Mouse (Mus musculus): ENCODE data around the gene Rrp12. TPM values are rescaled to one million over a fixed set of nuclear protein-coding genes. Genes with fewer than 3 reads are reported as not detected.

Rrp12 gene
- 16.1 and 17.4 TPM in 2 replicates for polyA plus RNA-seq (2015; fragmentation: Nextera tagmentation; extraction: Ambion mirVana)

DNA sequence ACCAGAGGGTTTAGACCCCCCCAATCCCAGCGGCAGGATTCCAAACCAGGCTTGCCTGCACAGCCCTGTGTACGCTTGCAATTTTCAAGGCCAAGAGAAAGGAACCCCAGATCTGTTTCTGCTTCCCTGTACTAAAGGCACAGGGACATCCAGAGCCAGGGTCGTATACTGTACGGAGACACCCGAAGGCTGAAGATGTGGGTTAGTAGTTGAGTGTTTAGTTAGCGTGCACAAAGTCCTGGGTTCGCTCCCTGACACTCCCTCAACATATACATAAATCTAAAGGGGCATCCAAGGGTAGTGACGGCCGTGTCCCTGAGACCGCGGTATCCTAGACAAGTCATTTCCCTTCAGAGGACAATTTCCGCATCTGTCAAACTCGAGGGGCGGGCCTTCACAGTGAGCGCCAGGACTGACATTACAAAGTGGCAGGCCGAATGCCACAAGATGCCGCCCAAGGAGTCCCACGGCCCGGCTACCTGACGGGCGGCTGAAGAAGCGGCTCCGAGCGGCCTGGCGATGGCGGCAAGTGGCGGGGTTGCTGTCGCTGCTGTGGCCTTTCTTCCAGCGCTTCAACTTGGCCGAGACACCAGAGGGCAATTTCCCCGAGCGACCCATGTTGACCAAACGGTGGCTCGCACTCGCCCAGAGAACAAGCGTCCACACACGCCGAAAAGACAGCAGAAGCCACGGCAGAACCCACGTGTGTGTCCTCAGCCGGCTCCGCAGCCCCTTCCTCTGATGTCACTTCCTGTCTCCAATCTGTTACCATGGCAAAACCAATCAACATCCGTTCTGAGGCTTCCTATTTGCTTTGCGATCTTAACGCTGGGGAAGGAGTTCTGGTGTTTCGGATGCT is at the start of gene Rrp12:
Rrp12 (minus strand) TSS at position 714 of the 859 bp plus-strand sequence.
- Histone ChIP-seq H3K4me1 (peaks cover 16% of the 10 kb centered on the region), H3K27ac (no peak within 1 kb of the TSS)
- under 1% methylated on average over 46 of the region's 46 CpGs for WGBS

DNA sequence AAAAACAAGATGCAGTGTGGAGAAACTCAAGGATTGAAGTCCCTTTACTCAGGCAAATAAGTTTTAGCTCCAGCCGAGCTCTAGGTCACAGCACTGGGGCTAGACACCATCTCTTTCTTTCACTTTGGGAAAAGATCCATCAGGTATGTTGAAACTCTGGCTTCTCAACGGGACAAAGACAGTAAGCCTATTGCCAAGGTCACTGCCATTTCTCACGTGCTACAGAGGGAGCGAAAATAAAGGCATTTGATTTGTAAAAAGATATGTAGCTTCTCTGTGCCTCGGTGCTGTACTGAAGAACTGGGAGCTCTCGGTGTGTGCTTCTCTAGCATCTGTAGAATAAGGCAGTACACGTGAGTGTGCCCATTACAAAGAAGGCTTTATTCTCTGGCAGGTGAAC is 47.9 kb upstream of the Rrp12 start:
- H3K27ac ChIP-seq: no peak overlapping the region
- peaks cover 96% of the 10 kb centered on the region for H3K36me3 ChIP-seq
- no peaks in the 10 kb centered on the region for H3K27me3 ChIP-seq
- no peak overlapping the region for H3K9ac ChIP-seq
- WGBS: 87% methylated on average over 7 of the region's 7 CpGs
- no peaks in the 10 kb centered on the region for H3K9me3 ChIP-seq
- ATAC-seq (ENCODE audit: insufficient number of reproducible peaks, low FRiP score, low TSS enrichment, low read depth): no peak
- H3K4me1 ChIP-seq: no peaks in the 10 kb centered on the region
- H3K4me3 ChIP-seq: no peak overlapping the region
- H3K4me2 ChIP-seq: no peak overlapping the region

More for the DNA sequence above, at the start of gene Rrp12:
- Histone ChIP-seq H3K9me3 (no peaks in the 10 kb centered on the region), H3K4me2 (peak within 1 kb of the TSS; percentile 87), H3K9ac (peak within 1 kb of the TSS; percentile 44), H3K4me3 (peak within 1 kb of the TSS; percentile 73), H3K27me3 (no peaks in the 10 kb centered on the region), H3K36me3 (peaks cover 11% of the 10 kb centered on the region; the same call in 1 of the 2 replicates)
- peak; percentile 85 for ATAC-seq (ENCODE audit: insufficient number of reproducible peaks, low FRiP score, low TSS enrichment, low read depth)

DNA sequence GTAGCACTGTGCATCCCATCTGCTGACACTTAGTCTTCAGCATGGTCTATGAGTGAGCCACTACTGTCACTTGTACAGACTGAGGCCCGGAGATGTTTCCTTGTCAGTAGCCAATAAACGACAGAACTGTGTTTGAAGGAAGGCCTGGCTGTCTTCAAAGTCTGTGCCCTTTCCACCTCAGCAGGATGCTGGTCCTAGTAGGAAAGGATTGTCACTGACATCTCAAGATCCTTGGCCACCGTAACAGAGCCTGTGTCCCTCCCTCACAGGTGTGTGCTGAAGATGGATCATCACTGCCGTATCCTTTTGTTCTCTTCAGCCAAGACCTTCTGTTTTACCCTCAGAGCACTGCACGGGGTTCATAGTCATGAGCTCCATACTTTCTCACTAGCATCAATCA is 42.6 kb upstream of the Rrp12 start:
- no peaks in the 10 kb centered on the region for H3K27me3 ChIP-seq
- no peaks in the 10 kb centered on the region for H3K9me3 ChIP-seq
- no peak overlapping the region for H3K4me3 ChIP-seq
- no peak overlapping the region for H3K9ac ChIP-seq
- peaks cover 60% of the 10 kb centered on the region for H3K36me3 ChIP-seq
- no peak for ATAC-seq (ENCODE audit: insufficient number of reproducible peaks, low FRiP score, low TSS enrichment, low read depth)
- no peak overlapping the region for H3K27ac ChIP-seq
- WGBS: 86% methylated on average over 5 of the region's 5 CpGs
- H3K4me2 ChIP-seq: no peak overlapping the region
- H3K4me1 ChIP-seq: peaks cover 10% of the 10 kb centered on the region

- ATAC-seq (ENCODE audit: insufficient number of reproducible peaks, low FRiP score, low TSS enrichment, low read depth): no peak
- 95% methylated on average over 1 of the region's 1 CpGs for WGBS
Measured at GRCm38 (mm10) chr19:41935921-41936320, 39.9 kb upstream of the Rrp12 start.

DNA sequence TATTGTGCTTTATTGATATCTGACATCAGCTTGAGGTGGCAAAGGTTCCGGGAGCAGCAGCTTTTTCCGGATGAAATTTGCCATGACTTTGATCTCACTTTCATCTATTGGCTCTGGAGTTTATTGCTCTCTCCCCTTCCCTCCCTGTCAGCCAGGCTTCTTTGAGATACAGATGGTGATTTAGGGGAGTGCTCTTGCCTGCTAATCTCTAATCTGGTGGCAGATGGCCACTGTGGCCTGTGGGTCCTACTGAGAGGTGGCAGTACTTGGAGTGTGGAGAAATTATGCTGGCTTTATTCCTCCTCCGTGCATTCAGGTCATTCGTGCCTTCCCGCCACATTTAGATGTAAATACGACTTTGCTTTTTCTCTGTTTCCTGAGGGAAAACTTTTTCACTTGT is 38.2 kb upstream of the Rrp12 start:
- Histone ChIP-seq H3K9ac (peak overlapping the region; percentile 73), H3K36me3 (peaks cover 28% of the 10 kb centered on the region), H3K27ac (no peak overlapping the region), H3K9me3 (no peaks in the 10 kb centered on the region), H3K4me1 (peaks cover 17% of the 10 kb centered on the region), H3K27me3 (no peaks in the 10 kb centered on the region), H3K4me2 (peak overlapping the region; percentile 72), H3K4me3 (peak overlapping the region; percentile 67)
- no peak for ATAC-seq (ENCODE audit: insufficient number of reproducible peaks, low FRiP score, low TSS enrichment, low read depth)
- WGBS: 15% methylated on average over 6 of the region's 6 CpGs

More at GRCm38 (mm10) chr19:41935921-41936320, 39.9 kb upstream of the Rrp12 start:
- Histone ChIP-seq H3K27ac (no peak overlapping the region), H3K9me3 (no peaks in the 10 kb centered on the region), H3K36me3 (peaks cover 37% of the 10 kb centered on the region), H3K4me3 (no peak overlapping the region), H3K4me2 (no peak overlapping the region), H3K27me3 (no peaks in the 10 kb centered on the region), H3K4me1 (peaks cover 17% of the 10 kb centered on the region), H3K9ac (no peak overlapping the region)

- peak within 1 kb of the TSS; percentile 72 for H3K4me2 ChIP-seq
- H3K36me3 ChIP-seq: peaks cover 25% of the 10 kb centered on the region
- H3K9me3 ChIP-seq: no peaks in the 10 kb centered on the region
- ATAC-seq (ENCODE audit: insufficient number of reproducible peaks, low FRiP score, low TSS enrichment, low read depth): peak; percentile 99
- H3K4me1 ChIP-seq: peaks cover 17% of the 10 kb centered on the region
- no peaks in the 10 kb centered on the region for H3K27me3 ChIP-seq
- peak within 1 kb of the TSS; percentile 67 for H3K4me3 ChIP-seq
- H3K9ac ChIP-seq: peak within 1 kb of the TSS; percentile 73
- H3K27ac ChIP-seq: peak within 1 kb of the TSS; percentile 67; the same call in 1 of the 2 replicates
- WGBS: under 1% methylated on average over 47 of the region's 47 CpGs
Measured at GRCm38 (mm10) chr19:41933179-41934086, 37.5 kb upstream of the Rrp12 start, which contains the start of the genes Exosc1 and Zdhhc16. Gene Exosc1, minus strand, starts transcription at chr19:41933423. Gene Zdhhc16, plus strand, starts transcription at chr19:41933480.

GRCm38 (mm10) chr19:41932686-41933085 is 36.7 kb upstream of the Rrp12 start:
- H3K4me1 ChIP-seq: peaks cover 17% of the 10 kb centered on the region
- H3K27ac ChIP-seq: peak overlapping the region; percentile 67; the same call in 1 of the 2 replicates
- H3K27me3 ChIP-seq: no peaks in the 10 kb centered on the region
- H3K9ac ChIP-seq: peak overlapping the region; percentile 73
- peak overlapping the region; percentile 67 for H3K4me3 ChIP-seq
- WGBS: under 1% methylated on average over 28 of the region's 28 CpGs
- H3K4me2 ChIP-seq: peak overlapping the region; percentile 72
- peaks cover 25% of the 10 kb centered on the region for H3K36me3 ChIP-seq
- no peaks in the 10 kb centered on the region for H3K9me3 ChIP-seq
- ATAC-seq (ENCODE audit: insufficient number of reproducible peaks, low FRiP score, low TSS enrichment, low read depth): no peak

DNA sequence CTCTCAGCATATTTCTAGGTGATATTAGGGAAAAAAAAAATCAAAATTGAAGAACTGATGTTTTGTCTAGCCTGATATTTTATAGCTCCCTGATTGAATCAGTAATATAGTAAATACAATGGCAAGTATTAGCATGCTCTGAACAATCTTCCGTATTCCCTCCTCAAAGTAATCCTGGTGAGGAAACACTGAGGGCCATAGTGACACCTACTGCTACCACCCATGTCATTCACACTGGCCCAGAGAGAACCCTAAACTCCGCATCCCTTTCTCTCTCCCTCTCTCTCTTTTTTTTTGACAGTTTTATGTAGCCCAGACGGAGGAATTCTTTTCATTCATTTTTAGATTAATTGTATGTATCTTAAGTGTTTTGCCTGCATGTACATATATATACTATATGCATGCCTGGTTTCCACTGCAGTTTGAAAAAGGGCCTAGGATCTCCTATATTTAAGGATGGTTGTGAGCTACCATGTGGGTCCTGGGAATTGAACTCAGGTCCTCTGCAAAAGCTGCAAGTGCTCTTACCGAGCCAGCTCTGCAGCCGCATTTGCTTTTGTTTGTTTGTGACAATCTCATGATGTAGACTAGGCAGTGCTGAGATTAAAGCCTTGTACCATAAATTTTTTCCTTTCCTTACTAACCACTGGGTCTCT is 24.6 kb upstream of the Rrp12 start:
- no peaks in the 10 kb centered on the region for H3K4me1 ChIP-seq
- no peaks in the 10 kb centered on the region for H3K27me3 ChIP-seq
- 69% methylated on average over 5 of the region's 5 CpGs for WGBS
- no peak overlapping the region for H3K27ac ChIP-seq
- peaks cover 69% of the 10 kb centered on the region for H3K36me3 ChIP-seq
- H3K4me2 ChIP-seq: no peak overlapping the region
- no peak for ATAC-seq (ENCODE audit: insufficient number of reproducible peaks, low FRiP score, low TSS enrichment, low read depth)
- no peak overlapping the region for H3K9ac ChIP-seq
- H3K4me3 ChIP-seq: no peak overlapping the region
- H3K9me3 ChIP-seq: no peaks in the 10 kb centered on the region

DNA sequence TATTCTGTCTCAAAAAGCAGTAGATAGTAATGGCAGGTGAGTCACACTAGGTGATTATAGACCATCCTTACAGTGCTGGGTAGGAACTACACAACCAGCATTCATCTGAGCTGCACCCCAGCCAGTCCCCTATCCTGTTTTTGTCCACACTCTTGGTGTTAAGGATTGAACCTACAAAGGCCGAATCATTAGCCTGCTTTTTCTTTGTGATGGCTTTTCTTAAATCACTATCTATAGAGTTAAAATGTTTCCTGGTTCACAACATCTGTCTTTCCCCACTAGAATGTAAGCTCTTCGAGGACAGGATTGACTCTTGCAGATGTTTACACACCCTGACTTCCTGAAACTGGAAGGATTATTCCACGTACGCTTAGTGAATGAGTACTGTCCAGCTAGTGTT is 23.5 kb upstream of the Rrp12 start:
- no peaks in the 10 kb centered on the region for H3K27me3 ChIP-seq
- ATAC-seq (ENCODE audit: insufficient number of reproducible peaks, low FRiP score, low TSS enrichment, low read depth): no peak
- 0 out of 2 replicates have a peak, but pooled peaks cover 2% of the 10 kb centered on the region for H3K4me1 ChIP-seq
- H3K27ac ChIP-seq: no peak overlapping the region
- no peak overlapping the region for H3K4me3 ChIP-seq
- 73% methylated on average over 4 of the region's 4 CpGs for WGBS
- H3K36me3 ChIP-seq: peaks cover 64% of the 10 kb centered on the region
- H3K9ac ChIP-seq: no peak overlapping the region
- no peak overlapping the region for H3K4me2 ChIP-seq
- no peaks in the 10 kb centered on the region for H3K9me3 ChIP-seq

DNA sequence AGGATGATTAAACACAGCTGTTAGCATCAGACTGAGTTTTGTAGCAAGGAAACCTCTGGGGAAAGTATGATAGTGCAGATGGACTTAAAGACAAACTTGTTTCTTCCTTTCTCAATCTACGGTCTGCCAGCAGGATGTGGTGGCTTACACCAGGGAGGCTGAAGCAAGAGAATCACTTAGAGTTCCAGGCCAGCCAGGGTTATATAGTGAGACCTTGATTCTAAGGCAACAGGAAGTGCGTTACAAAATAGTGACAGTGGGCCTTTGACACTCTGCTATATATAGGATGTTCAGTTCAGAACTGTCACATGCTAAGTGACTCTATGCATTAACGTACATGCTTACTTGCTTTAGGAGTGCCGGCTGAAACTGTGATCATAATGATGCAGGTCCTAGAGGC is 20.9 kb upstream of the Rrp12 start:
- Histone ChIP-seq H3K9me3 (no peaks in the 10 kb centered on the region), H3K4me2 (no peak overlapping the region), H3K4me1 (peaks cover 19% of the 10 kb centered on the region), H3K27ac (no peak overlapping the region), H3K27me3 (no peaks in the 10 kb centered on the region), H3K9ac (no peak overlapping the region), H3K36me3 (peaks cover 42% of the 10 kb centered on the region), H3K4me3 (no peak overlapping the region)
- no peak for ATAC-seq (ENCODE audit: insufficient number of reproducible peaks, low FRiP score, low TSS enrichment, low read depth)
- WGBS: 89% methylated on average over 4 of the region's 4 CpGs

DNA sequence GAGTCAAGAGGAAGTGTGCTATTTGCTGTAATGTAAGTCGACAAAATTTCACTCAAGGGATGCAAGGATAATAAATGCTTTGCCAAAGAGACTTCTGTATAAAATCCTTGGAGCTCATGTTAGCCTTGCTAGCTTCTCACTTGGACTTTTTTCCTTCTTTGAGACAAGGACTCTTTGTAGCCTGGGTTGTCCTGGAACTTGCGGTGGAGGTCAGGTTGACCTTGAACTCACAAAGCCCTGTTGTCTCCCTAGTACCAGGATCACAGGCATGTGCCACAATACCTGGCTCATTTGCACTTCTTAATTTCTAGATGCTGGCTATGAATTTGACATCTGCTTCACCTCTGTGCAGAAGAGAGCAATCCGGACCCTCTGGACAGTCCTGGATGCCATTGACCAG is 19.3 kb upstream of the Rrp12 start:
- Histone ChIP-seq H3K27ac (no peak overlapping the region), H3K9ac (no peak overlapping the region), H3K4me1 (peaks cover 19% of the 10 kb centered on the region), H3K36me3 (peaks cover 32% of the 10 kb centered on the region), H3K4me2 (no peak overlapping the region), H3K27me3 (no peaks in the 10 kb centered on the region), H3K9me3 (no peaks in the 10 kb centered on the region), H3K4me3 (no peak overlapping the region)
- no peak for ATAC-seq (ENCODE audit: insufficient number of reproducible peaks, low FRiP score, low TSS enrichment, low read depth)
- WGBS: 75% methylated on average over 3 of the region's 3 CpGs
